Mouse (Mus musculus) urinary bladder, postnatal 25 days (tissue): ENCODE results near the gene Zbtb12.
A peak's percentile ranks its signal among the peaks of the same experiment; 100 is the strongest.
"Not testable (repeated sequence)": the region's sequence is repeated elsewhere in the genome, so short reads cannot be mapped to it uniquely, and the experiment has no call there.

ENCODE experiments used
- DNase-seq: peaks from one replicate; pipeline ENCODE4 v3.0.0; 2022; ENCODE audit warnings: low spot score

Gene Zbtb12

DNA sequence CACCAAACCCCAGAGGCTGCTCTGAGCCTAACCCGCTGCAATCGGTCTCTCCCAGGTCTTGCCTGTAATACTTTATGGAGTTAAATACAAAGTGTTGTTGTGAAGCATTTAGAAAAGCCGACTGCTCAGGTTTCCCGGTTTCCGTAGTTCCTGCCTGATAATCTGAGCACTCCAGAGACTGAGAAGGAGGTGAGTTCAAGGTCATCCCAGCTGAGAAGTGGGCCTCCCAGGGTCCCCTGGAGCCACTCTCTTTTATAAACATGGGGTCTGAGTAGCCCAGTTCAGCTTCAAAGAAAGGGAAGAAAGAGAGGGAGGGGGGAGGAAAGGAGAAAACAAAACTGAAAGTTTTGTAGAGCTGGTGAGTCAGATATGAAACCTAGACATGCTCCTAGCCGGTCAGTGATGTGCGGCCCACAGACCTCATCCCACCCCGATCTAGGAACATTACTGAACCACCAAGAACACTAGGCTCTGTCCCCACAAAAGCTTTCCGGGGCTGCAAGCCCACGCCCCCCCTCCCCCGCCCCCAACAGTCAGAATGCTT is at the start of gene Zbtb12:
Gene Zbtb12 (plus strand): TSS at position 148 of the 544 bp plus-strand sequence.
- no peak for DNase-seq

DNA sequence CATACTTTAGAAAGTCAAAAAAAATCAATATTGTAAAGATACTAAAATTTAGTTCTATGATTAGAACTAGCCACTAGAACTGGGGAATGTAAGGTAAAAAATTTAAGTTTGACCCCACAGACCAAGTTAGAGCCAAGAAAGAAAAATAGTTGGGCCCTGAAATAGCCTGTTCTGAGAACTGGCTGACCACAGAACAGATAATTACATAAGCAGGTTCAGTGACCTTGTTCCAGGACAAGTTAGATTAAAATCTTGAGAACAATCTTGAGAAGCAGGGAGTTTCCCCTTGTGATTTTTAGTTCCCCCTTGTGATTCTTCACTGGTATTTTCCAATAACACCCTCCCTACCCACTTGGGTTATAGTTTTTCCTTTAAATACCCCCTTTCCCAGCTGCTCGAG is 48.5 kb upstream of the Zbtb12 start:
- not testable (repeated sequence) for DNase-seq

DNA sequence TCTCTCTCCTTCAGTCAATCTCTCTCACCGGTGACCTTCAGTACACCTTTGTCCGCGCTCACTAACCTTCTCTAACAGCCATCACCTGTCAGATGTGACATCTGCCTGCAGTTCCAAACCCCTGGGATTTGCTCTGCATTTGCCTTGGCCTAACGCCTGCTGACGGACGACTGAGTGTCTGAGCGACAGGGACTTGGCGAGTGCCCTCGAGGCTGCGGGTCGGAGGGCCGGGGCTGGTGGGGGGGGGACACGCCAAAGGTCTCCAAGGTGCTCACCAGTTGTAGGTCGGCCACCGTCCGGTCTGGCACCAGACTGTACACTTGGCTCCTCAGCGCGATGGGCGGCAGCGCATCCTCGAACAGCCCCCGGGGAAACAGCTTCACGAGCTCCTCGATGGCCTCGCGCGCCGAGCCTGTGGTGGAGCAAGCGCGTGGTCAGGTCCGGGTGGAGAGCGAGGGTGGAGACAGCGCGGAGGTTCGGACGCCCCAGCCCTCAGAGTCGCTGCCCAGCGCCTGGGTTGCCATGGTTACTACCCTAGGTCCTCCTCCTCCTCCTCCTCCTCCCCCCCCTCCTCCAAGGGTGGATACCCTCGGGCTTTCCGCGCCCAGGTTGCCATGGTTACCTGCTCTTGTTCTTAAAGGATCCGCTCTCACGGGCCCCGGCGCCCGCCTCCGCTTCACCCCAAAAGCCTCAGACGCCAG is 43.0 kb upstream of the Zbtb12 start:
- no peak for DNase-seq

DNA sequence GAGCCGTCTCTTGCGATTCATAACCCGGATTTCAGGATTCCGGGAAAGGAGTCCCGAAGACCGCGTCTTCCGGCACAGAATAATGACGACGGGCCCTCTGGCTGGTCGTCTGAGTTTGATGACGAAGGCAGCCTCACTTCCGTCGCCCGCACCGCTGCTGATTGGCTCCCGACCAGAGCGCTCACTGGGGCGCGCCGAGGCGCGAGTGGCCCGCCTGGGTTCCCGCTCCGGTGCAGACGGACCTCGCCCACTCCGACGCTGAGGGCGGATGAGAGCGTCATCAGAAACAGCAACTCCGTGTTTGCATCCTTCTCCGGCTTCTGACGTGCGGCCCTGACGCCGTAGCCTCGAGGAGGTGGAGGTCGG is 42.4 kb upstream of the Zbtb12 start, which contains the start of the genes Stk19 and Dxo:
Gene Stk19 (minus strand): TSS at position 90 of the 366 bp plus-strand sequence.
Gene Dxo (plus strand): TSS at position 164 of the 366 bp plus-strand sequence.
- DNase-seq, result peak; percentile 93

DNA sequence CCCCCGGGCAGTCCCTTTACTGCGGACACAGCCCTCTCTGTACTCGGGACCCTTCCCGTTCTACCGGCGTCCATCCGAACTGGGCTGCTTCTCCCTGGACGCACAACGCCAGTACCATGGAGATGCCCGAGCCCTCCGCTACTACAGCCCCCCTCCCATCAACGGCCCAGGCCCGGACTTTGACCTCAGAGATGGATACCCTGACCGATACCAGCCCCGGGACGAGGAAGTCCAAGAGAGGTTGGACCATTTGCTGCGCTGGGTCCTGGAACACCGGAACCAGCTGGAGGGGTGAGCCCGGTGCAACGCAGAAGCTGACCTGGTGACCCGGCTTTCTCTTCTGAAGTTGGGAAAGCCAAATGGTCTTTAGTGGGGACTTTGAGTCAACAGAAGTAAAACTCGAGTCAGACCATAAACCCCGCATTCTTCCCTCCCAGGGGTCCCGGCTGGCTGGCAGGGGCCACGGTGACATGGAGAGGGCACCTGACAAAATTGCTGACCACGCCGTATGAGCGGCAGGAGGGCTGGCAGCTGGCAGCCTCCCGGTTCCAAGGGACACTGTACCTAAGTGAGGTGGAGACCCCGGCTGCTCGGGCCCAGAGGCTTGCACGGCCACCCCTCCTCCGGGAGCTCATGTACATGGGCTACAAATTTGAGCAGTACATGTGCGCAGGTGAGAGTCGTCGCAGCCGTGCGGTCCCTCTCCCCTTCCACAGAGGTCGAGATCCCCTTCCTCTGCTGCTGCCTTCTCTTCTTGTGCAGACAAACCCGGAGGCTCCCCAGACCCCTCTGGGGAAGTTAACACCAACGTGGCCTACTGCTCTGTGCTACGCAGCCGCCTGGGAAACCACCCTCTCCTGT is 41.6 kb upstream of the Zbtb12 start:
- DNase-seq, result no peak

DNA sequence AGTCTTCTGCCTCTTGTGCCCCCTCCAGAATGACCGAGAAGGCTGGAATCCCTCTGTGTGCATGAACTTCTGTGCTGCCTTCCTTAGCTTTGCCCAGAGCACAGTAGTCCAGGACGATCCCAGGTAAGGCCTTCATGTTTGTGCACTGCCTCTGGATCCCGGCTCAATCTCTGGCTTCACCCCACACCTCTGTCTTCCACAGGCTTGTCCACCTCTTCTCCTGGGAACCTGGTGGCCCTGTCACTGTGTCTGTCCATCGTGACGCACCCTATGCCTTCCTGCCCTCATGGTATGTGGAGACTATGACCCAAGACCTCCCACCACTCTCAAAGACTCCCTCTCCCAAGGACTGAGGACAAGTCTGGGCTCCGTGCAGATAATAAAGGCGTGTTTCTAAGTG is 40.5 kb upstream of the Zbtb12 start:
- DNase-seq, result no peak

DNA sequence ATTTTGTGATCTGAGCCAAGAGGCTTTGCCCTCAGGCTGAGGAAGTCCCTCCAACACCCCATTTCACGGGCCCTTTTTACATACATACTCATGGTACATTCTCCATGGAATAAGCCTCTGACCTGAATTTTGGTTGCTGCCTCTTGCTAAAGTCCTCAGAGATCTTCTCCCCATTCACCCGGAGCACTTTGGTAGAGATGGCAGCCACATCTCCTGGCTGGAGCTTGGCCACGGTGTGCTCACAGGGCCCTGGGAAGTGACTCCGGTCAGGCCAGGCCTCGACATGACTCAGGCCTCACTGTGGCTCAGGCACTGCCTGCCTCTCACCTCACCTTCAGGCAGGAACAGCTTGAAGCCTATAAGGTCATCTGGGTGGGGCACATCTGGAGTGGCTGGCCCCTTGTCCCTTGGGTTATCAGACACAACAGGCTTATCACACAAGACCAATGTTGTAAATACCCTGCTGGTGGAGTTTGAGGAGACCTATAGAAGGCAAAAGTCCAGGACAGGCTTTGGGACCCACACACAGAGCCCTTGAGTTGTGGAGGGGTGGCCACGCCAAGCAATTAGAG is 38.5 kb upstream of the Zbtb12 start:
- DNase-seq, result no peak

DNA sequence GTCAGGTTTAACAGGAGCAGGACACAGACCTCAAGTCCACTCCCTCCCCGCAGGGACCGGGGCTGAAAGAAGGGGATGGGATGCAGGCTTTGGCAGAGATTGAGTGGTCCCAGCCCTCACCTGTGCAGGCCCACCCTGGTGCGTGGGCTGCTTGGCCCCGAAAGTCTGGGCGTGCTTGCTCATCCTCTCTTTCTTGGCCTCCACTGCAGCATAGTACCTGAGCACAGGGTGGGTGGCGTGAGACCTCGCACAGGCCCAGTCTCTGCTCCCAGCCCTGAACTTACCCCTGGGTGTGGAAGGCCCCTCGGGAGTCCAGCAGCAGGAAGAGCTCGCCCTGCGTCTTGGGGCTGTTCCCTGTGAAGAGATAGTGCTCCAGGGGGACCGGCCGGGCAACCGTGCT is 34.4 kb upstream of the Zbtb12 start:
- no peak for DNase-seq

DNA sequence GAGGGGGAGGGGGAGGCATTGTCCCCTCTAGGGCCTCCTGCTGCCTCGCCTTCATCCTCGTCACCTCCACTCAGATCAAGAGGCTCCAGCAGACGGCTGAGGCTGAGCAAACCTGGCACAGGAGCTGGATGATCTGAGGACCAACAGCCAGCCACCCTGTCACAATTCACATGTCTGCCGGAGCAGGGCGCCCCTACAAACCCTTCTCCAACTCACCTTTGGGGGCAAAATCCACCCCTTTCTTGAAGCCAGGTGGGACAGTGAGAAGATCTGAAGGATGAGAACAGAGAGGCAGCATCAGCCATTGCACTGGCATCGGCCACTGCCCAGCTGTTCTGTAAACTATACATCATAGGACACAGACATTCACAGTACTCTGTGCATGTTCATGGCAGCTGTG is 32.1 kb upstream of the Zbtb12 start:
- no peak for DNase-seq

DNA sequence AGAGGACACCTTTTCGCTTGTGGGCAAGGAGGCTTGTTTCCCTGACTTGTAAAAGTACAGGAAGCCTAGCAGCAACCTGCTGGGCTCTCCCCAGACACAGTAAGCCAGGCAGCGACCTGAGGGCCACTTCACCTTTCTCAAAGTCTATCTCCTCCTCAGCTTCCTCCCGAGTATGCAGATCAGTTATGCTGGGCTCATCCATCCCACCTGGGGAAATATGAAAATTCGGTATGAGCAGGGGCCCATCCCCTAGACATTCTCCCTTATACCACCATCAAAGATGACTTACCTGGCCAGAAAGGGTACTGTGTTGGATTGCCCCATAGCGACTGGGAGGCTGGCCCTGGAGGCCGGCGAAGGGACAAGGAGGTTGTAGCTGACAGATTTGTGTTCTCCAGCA is 31.7 kb upstream of the Zbtb12 start:
- no peak for DNase-seq

DNA sequence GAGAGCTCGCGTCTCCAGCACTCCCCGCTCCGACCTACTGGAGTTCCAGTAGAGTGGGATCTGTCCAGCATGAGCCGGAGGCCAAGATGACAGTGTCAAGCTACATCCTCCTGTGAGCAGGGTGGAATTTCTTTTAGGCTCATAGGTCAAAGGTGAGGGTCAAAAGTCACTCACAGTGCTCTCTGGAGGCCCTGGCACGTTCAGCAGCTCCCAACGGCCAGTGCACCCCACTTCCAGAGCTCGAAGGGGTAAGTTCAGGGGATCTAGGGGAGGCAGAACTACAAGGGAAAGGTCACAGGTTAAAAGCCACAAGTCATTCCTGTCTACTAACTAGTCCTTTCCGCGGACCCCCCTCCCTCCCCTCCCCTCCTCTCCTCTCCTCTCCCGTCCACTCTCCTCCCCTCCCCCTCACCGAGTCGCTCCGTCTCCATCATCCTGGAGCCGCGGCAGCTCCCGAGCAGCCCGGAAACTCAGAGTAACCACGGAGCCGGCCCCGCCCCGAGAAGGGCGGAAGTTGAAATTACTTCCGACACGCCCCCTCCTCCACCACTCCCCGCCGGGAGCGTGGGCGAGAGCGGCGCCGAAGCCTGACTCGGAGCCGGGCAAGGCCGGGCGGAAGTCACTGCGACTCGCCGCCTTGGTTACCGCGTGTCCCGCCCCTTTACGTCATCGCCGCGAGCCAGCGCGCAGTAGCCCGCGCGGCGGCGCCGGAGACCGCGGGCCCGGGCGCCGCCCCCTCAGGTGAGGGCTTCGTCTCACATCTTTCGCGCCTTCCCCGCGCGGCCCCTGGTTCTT is 29.4 kb upstream of the Zbtb12 start, which contains the start of the genes Skiv2l and Nelfe:
Gene Skiv2l (minus strand): TSS at position 489 of the 795 bp plus-strand sequence.
Gene Nelfe (plus strand): TSS at position 670 of the 795 bp plus-strand sequence.
- peak; percentile 97 for DNase-seq

DNA sequence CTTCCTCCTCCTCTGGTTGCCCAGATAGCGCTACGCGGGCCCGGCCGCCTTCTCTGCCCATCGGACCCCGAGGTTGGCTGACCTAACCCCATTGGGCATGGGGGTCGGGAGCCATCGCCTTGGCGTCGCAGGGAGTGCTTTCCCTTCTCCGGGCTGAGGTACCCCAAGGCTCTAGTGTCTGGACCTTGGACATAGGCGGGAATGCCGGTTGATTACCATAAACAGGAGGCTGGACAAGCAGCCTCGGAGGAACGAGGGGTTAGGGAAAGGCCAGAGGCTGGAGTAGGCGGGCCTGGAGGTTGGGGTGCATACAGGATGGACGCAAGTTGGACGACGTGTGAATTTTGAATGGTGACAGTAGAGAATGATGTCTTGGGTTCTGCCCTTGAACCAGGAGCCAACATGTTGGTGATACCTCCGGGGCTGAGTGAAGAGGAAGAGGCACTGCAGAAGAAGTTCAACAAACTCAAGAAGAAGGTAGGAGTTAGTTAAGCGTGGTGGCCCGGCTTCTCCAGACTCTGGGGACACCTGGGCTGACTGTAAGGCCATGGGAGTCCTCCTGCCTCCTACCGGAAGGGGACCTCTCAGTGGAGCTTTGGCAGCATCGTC is 28.7 kb upstream of the Zbtb12 start:
- no peak for DNase-seq

DNA sequence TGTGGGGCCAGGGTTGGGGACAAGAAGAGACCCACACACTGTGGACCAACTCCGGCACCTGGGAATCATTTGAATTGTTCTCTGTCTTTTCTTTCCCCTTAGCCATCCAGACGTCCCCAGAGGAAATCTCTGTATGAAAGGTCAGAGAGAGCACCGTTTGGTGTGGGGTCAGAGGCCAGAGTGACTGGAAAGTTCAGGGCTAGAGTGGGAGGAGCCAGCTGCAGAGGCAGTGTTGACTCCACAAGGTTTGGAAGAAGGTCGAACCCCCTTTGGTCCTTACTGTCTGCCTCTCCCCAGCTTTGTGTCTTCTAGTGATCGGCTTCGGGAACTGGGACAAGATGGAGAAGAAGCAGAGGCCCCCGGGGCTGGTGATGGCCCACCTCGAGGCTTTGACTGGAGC is 25.8 kb upstream of the Zbtb12 start:
- DNase-seq, result no peak

DNA sequence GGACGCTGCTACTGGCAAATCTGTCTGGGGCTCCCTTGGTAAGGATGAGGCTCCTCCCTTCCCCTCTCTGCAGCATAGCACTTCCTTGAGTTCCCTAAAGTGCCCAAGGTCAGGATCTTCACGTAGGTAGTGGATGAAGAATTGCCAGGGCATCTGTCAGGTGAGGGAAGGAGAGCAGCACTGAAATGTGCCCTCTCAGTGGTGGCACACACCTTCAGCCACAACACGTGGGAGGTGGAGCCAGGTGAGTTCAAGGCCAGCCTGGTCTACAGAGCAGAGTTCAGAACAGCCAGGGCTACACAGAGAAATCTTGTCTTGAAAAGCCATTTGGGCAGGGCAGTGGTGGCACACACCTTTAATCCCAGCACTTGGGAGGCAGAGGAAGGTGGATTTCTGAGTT is 24.5 kb upstream of the Zbtb12 start:
- DNase-seq, result no peak

DNA sequence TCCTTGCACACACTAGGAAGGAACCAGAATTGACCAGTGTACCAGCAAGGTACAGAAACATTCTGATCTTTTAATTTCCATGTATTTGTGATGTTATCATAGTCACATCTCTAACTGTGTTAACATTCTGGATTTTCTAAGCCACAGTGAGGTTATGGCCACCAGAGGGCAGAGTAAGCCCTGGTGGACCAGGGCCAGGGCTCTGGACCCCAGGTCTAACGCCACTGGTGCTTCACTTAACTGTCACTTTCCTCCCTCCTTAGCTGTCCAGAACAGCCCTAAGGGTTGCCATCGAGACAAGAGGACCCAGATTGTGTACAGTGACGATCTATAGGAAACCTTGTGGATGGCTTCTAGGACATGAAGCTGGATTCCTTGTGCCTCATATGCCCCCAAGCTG is 23.5 kb upstream of the Zbtb12 start:
- peak; percentile 52 for DNase-seq

DNA sequence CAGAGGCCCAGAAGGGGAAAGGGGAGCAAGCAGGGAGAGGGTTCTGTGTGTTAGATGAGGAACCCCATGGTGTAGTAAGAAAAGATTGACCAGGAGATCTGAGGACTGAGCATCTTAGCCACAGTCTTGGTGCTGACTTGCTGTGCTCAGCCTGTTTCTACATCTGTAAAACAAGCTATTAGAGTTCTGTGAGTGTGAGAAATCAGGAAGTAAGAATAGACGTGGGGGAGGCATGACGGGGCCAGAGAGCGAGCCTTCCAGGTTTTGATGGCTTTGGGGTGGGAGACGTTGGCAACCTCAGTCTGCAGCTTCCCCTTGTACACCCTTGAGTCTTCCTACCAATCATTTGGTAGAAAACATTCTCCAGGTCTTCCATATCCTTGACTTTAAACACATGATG is 20.6 kb upstream of the Zbtb12 start:
- DNase-seq, result no peak

DNA sequence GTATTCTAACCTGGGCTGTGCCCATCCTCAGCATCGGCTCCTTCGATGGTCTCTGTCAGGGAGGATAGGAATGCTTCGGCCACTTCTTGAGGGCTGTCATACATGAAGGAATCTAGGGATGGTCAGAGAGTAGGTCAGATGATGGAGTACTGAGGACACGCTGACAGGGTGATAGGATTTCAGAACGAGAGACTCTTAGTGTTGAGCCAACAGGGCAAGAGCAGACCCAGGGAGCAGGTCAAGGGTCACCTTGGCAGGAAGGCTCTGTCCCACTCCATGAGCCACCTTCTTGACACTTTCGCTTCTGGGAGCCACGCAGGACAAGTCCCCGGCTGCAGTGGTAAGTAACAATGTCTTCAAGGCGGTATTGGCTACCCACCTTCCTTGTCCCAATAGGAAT is 18.8 kb upstream of the Zbtb12 start:
- DNase-seq, result no peak

DNA sequence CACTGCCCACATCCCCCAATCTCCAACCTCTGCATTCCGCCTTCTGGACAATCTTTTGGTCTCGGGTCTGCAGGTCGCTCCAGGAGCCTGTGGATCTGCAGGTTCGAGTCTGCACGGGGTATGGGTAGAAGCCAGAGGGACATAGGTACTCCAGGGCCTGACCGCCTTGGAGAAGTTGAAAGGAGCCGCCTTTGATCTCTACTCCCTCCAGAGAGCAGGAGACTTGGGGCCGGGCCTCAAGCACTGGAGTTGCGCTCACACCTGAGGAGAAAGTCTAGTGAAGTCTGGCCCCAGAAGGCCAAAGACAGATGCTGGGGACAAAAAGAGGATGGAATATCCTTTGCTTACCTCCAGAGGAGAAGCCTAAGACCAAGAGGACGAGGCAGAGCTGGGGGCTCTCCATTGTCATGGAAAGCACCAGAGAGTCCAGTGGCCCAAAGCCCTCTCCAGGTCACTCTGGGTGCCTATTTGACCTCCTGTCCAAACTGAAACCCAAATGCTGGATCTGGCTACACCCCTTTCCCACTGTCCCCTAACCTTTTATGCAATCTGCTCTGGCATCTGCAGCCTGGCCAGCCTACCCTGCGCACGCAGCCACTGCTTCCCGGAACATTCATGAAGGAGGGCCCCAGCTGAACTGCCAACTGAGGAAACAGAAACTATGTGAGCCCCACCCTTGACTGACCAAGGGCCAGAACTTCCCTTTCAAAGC is 17.4 kb upstream of the Zbtb12 start:
- DNase-seq, result peak; percentile 17

DNA sequence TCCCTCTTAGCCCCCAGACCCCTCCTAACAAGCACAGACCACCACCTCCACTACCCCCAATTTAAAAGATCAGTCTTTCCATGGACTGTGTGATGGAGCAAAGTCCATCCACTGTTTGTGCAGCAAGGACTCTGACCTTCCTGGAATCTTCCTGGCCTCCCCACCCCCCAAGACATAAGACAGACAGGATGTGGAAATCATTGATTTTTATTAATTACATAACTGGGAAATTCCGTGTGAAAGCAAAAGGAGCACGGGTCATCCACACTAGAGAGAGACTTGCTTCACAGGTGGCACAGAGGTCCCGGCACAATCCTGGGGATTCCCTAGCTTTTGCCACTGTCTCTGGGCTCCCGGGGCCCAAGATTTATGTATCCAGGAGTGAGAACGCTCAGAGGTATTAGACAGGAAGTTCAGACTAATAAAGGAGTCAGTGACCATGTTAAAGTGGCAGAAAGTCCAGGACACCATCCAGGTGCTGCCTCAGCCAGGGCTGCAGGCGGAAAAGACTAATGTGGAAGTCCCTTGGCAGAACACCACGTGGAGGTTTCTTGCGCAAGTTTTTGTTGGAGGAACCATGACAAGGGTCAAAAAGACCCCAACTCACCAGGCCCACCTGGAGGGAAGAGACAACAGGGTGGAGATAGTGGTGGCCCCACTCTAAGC is 16.7 kb upstream of the Zbtb12 start, which contains the start of gene Cfb:
Gene Cfb (minus strand): TSS at position 103 of the 666 bp plus-strand sequence.
- no peak for DNase-seq

DNA sequence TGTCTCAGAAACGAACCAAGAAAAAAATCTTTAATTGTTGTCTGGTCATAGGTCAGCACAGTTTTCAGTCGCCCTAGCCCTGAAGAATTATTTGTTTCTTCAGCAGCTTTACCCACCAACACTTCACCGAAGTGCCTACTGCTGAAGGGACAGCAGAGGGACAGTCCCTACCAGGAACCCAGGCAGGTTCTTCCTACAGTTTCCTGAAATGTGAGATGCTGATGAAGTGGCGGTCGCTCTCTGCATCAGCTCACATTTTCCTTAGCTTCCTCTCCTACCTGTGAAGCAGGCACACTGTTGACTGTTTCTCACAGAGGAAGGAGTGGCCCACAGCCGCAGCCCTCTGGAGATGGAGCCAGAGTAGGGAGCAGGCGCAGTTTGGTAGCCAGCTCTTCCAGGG is 13.3 kb upstream of the Zbtb12 start:
- no peak for DNase-seq
